Mouse (Mus musculus) CD8-positive naive resting alpha-beta T cell, adult 2 months (primary cell): Measurements from ENCODE around the gene Tctex1d1.

Experiments
- DNase-seq, 2 experiments: peaks; one replicate each; pipeline ENCODE4 v3.0.0; 2022; ENCODE audit warnings: low read depth in 2 of 2, low spot score in 2 of 2

Tctex1d1 gene

GRCm38 (mm10) chr4:102987756-102988155 is 9.3 kb downstream of the Tctex1d1 start:
- no peak for DNase-seq

GRCm38 (mm10) chr4:102988526-102988925 is 10.1 kb downstream of the Tctex1d1 start:
- no peak for DNase-seq

- DNase-seq = peak in 1 of 2 experiments; percentile 40
These were observed 11.0 kb downstream of the Tctex1d1 start for GRCm38 (mm10) chr4:102989391-102989790.

DNA sequence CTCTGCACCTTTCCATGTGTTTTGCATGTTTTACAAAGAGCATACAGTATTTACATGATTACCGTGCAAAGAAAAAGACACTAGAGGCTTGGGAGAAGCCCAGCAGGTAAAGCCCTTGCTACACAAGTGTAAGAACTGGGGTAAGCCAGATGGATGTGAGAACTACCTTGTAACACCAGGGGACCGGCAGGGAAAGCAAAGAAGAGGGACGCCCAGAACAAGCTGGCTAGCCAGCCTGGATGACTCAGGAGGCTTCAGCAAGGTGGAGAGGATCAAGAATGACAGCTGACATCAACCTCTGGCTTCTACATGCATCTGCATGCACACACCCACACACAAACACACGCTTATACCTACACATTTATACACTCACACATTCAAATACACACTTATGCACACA is 11.6 kb downstream of the Tctex1d1 start:
- no peak for DNase-seq

DNA sequence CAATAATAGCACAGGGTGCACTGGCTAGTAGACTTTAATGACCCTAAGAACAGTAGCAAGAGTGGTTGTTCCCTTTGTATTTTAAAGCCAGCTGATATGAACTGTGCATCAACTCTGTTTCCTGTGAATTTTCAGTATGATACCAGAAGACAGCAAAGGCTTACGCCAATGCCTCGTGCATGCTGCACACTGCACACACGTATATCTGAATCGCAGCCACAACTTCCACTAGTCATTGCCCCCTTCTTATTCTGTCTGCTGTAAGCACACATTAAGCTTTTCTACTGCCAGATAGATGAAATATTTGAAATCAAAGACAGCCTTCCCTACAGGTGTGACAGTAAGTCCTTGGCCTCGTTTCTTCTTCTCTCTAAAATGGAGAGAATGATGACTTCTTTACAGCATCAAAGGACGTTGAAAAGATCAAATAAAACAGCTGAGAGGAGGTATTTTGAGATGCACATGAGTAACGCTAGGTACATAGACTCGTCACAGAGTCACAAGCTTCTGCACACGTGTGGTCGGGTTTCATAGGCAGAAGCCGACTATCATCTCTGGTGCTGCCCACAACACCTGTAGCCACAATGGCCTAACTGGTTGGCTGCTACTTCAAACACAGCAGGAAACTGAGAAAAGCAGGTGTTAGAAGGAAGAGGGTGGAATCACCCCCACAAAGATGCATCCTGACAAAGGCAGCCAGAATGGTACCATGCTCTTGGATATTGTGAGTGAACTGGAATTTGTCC is 12.4 kb downstream of the Tctex1d1 start:
- peak; percentile 45 to 58 for DNase-seq

DNA sequence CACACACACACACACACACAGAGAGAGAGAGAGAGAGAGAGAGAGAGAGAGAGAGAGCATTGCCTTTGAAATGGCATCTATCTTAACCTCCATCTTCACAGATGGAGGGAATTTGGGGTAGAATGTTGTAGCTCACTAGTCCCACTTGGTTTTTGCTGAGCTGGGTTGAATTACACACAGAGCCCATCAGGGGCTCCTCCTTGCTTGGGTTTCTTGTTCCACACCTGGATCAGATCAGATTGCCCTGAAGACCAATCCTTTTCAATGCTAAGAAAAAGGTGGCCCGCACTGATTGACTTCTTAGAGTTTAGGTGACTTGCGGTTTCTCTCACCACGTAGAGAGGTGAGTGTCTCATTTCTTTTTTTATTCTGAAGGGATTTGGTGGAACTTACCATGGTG is 13.3 kb downstream of the Tctex1d1 start:
- DNase-seq = no peak

- DNase-seq = no peak
These were observed 26.3 kb downstream of the Tctex1d1 start for GRCm38 (mm10) chr4:103004681-103005080.

DNA sequence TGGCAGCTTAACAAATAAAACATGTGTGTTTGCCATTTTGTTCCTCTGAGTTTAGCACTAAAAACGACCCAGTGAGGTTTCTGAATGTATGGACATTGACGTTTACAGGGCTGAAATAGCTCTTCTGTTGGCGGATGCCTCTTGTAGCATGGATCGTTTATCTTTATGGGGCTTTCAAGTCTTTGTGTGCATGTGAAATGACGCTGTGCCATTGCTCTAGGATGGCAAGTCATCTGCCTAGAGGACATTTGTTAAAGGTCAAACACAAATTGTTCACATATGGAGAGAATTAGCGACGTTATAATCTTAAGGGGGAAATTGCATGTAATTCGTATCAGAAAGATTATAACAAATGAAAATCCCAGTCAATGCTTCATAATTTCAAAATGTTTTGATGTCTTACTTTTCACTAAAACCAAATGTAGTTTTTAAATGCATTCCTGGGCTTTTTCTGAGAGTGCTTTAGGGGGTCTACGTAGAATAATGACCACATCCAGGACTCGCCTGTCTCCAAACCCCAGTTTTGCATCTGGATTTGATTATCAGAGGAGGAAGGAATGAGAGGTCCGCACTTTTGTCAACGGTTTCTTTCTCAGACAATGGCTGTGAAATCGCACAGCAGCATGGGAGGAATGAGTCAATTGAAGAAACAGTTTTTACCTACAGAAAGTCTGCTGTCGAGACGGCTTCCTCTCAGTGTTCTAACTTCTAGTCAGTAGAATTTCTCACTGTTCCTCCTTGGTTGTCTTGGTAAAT is 27.0 kb downstream of the Tctex1d1 start:
- no peak for DNase-seq

DNA sequence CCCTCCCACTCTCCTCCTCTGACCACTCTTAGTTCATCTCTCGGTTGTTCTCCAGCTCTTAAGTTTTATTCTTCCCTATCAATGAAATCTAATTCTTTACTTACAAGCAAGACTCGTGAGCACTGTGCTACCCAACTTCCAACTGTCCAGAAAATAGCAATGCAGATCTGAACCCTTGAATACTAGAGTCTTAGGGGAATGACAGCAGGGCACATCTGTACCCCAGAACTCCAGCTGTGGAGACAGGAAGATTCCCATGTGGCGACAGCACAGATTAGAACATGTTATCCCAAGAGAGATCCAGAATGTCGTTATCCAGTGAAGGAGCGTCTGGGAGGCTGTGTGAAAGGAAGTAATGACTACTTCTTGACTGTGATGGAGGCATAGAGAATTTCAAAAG is 27.9 kb downstream of the Tctex1d1 start:
- DNase-seq = no peak

- peak in 1 of 2 experiments; percentile 18 for DNase-seq
These were observed 28.6 kb downstream of the Tctex1d1 start for GRCm38 (mm10) chr4:103006943-103007418.

- no peak for DNase-seq
These were observed 32.3 kb downstream of the Tctex1d1 start for GRCm38 (mm10) chr4:103010734-103011133.

- no peak for DNase-seq
These were observed 33.4 kb downstream of the Tctex1d1 start for GRCm38 (mm10) chr4:103011823-103012222.

DNA sequence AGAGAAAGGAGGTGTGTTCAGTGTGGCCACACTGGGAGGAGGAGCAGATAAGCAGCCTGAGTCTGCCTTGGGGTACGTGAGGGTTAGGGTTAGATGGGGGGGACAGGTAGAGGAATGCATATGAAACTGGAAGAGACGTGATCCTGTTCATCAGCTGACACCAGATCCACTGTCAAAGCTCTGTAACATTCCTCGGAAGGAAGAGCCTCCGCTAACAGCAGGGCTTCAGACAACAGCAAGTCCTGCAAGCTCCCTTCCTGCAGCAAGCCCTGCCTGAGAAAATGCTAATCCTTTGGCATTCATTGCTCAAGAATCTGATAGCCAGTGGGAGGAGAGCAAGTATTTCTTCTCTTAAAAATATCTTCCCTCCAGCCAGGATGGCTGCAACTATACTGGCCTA is 35.1 kb downstream of the Tctex1d1 start:
- DNase-seq = no peak

DNA sequence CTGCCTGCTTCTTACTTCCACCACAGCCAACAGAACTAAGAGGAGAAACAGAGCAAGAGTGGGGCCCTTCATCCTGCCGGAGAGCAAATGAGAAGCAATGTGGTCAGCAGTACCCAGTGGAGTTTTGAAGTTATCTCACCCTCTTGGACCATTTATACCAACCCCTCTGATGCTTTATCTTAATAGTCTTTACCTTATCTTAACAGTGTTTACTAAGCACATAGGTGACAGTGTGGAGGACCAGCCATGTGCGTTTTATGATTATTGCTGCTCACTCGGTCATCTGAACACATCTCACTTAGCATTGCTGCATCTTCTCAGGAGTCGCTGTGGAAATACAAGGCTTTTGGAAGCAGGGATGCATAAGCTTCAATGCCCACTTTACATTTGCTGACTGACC is 48.2 kb downstream of the Tctex1d1 start, which contains the start of gene Insl5:
TSS of gene Insl5 (minus strand) at position 222 of the 400 bp plus-strand sequence.
- no peak for DNase-seq

GRCm38 (mm10) chr4:103027745-103028144 is 49.3 kb downstream of the Tctex1d1 start:
- DNase-seq = no peak

DNA sequence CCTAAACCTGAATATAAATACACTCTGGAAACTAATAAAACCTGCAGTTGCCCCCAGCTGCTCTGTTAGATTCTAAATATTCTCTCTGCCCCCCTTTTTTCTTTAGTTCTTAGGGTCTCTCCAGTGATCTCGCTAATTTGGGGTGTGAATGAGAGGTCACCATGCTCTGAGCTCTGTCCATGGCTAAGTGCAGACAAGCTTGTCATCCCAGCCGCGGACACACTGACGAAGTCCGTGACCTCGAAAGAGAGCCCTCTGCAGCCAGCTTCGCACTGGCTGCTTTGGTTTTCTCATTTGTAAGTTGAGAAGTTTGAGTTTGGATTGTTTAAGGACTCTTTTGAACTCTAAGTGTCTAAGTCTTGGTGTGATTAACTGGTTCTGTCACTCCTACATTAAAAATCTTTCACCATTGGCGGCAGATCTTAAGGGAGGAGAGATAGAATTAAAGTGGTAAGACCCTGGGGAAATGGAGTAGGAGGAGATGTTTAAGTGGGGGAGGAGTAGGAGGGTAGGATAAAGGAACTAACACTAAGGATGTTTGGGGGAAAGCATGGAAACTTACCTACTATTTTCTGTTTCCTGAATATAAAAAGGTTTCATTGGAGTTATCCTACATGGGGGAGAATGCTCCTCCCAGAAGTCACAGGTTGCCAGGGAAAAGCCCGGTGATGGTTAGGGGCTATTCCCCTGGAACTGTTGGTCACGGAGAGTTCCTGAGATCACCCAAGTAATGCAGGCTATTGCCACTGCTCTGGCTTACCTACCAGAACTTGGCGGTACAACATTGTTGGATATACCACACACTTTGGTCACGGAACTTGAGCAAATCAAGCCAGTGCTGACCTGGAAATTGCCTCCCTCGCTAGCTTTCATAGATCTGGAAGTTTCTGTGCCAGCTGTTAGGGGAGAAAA is 50.0 kb downstream of the Tctex1d1 start:
- DNase-seq = no peak

DNA sequence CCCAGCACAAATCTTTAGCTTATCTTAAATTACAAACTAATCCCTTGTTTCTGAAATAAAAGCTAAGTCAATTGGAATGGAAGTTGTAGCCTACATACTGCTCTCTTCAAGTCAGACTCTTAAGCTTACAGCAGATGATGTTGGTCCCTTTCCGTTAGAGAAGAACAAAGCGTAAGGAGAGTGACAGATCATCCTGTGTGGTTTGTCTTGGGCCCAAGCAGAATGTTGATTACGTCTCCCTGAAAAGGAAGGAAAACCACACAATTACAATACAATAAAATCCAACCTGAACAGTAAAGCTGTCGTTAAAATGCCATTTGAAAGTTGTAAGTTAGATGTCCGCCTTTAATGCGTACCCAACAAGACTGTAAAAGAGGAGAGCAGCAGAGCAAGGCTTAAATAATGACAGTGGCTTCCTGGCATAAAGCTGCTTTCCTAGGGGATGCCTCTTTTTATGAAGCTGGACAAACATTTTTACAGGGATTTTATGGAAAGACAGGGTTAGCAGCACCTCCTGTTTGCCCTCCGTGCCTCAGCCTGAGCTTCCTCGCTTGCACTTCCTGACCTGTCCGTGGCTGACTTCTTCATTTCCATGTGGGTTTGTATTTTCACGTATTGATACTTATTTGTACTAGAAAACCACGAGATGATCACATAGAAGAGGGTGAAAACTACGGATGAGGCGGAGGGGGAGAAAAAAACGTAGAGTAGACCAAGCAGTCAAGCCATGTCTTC is 60.9 kb downstream of the Tctex1d1 start:
- peak; percentile 3 to 39 for DNase-seq

DNA sequence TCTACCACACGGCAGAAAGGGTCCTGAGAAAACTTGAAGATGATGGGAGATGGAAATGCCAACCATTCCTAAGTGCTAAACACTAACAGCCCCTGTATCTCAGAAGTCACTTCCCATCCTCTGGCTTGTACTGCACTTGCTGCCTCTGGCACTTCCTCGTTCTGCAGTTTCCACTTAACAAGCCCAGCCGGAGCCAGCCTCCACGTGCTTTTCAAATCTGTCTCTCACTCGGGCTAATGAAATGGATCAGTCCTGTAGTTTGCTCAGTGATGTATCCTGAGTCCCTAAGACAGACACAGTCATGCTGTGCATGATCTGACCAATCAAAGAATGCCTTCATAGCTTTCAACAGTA is 61.4 kb downstream of the Tctex1d1 start:
- no peak for DNase-seq

DNA sequence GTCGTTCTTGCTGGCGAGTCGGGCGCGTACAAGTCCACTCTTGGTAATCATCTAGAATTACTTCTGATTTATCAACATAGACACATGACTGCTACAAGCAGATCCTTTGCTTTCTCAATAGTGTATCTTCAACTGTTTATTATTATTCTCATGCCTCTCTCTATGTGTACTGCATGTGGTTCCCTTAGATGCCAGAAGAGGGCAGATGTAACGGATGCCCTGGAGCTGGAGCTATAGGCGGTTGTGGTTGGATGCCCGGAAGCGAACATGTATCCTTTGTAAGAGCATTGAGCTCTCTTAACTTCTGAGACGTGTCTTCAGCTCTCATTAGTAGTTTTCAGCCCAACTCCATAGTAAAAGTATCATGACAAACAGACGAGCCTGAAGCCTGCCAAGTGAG is 64.6 kb downstream of the Tctex1d1 start:
- no peak for DNase-seq

GRCm38 (mm10) chr4:103048046-103048445 is 69.6 kb downstream of the Tctex1d1 start:
- no peak for DNase-seq
